Mouse (Mus musculus): ENCODE measurements around the gene Gm38431.

Gm38431 gene

GRCm38 (mm10) chr9:21132102-21132775 is 40.4 kb upstream of the Gm38431 start:
- Histone ChIP-seq H3K4me3 (replicated peaks; ENCODE audit: low read length) (0 out of 2 replicates have a peak overlapping the region, but pooled peaks have one; percentile 88), H3K4me1 (replicated peaks; ENCODE audit: low read depth, low read length) (peaks cover 49% of the 10 kb centered on the region), H3K9me3 (ENCODE audit: low read length) (no peaks in the 10 kb centered on the region), H3K27me3 (ENCODE audit: insufficient read depth, low read length) (no peaks in the 10 kb centered on the region), H3K36me3 (ENCODE audit: insufficient read depth, low read length) (peaks cover 29% of the 10 kb centered on the region)
- no peak for TF ChIP-seq CTCF (conservative IDR thresholded peaks at IDR 0.05; ENCODE audit: low read length)
- no peak for TF ChIP-seq POU5F1 (IDR thresholded peaks at IDR 0.05; ENCODE audit: borderline replicate concordance, low read length)
- TF ChIP-seq NANOG (IDR thresholded peaks at IDR 0.05; ENCODE audit: borderline replicate concordance, low read length), result no peak

DNA sequence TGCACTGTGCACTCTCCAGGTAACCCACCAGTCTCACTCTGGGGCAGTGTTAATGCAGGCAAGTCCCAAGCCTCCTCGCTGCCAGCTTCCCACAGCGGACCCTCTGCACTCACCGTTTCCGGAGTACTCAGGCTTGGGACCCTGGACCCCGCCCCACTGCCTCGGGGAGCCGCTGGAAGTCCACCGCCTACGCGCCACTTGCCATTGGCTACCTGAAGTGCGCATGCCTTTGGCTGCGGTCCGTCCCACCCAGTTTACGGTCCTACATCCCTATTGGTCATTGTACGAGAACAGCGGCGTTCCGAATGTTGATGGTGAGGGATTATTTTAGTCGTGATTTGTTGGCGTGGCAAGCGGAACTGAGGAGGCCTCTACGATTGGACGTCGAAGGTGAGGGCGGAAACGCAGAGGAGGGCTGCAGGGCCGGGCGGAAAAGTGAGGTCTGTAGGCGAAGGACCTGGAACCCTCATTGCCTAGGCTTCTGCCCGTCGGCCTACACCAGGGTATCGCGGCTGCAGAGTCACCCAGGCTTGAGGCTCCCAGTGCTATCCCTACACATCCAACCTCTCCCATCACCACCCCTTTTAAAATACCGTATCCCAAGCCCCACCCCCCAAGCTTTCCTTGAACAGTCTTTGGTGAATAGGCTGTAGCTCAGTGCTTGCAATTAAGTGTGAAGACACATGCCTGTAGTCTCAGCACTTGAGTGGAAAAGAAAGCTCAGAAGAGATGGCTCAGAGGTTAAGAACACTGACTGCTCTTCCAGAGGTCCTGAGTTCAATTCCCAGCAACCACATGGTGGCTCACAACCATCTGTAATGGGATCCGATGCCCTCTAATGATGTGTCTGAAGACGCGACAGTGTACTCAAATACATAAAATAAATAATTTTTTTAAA is 39.5 kb upstream of the Gm38431 start, which contains the start of gene Tyk2:
Gene Tyk2 (minus strand): TSS at position 185 of the 898 bp plus-strand sequence.
- TF ChIP-seq NANOG (IDR thresholded peaks at IDR 0.05; ENCODE audit: borderline replicate concordance, low read length) (no peak; the same call in 1 of the 2 replicates), CTCF (conservative IDR thresholded peaks at IDR 0.05; ENCODE audit: low read length) (no peak), POU5F1 (IDR thresholded peaks at IDR 0.05; ENCODE audit: borderline replicate concordance, low read length) (no peak)
- Histone ChIP-seq H3K27me3 (ENCODE audit: insufficient read depth, low read length) (no peaks in the 10 kb centered on the region), H3K4me1 (replicated peaks; ENCODE audit: low read depth, low read length) (peaks cover 50% of the 10 kb centered on the region), H3K9me3 (ENCODE audit: low read length) (no peaks in the 10 kb centered on the region), H3K36me3 (ENCODE audit: insufficient read depth, low read length) (peaks cover 31% of the 10 kb centered on the region), H3K4me3 (replicated peaks; ENCODE audit: low read length) (peak within 1 kb of the TSS; percentile 88)

DNA sequence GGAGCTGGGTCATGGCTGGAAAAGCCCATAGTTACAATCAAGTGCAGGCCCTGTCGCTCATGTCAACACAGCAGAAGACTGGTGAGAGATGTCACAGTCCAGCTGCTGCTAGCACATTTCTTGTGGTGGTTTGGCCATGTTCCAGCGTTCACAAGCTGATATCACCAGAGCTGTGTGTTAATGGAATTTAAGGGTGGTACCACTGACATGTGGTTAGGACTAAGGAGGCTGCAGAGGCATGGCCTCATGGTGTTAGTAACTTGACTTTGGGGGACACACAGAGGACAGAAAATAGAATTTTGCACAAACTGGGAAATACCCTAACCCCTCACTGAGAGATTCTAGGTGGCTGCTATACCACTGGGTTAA is 34.4 kb upstream of the Gm38431 start:
- Histone ChIP-seq H3K4me3 (replicated peaks; ENCODE audit: low read length) (no peak overlapping the region), H3K4me1 (replicated peaks; ENCODE audit: low read depth, low read length) (peaks cover 39% of the 10 kb centered on the region), H3K36me3 (ENCODE audit: insufficient read depth, low read length) (peaks cover 47% of the 10 kb centered on the region), H3K9me3 (ENCODE audit: low read length) (no peaks in the 10 kb centered on the region), H3K27me3 (ENCODE audit: insufficient read depth, low read length) (no peaks in the 10 kb centered on the region)
- no peak for TF ChIP-seq CTCF (conservative IDR thresholded peaks at IDR 0.05; ENCODE audit: low read length)
- no peak for TF ChIP-seq NANOG (IDR thresholded peaks at IDR 0.05; ENCODE audit: borderline replicate concordance, low read length)
- no peak for TF ChIP-seq POU5F1 (IDR thresholded peaks at IDR 0.05; ENCODE audit: borderline replicate concordance, low read length)

DNA sequence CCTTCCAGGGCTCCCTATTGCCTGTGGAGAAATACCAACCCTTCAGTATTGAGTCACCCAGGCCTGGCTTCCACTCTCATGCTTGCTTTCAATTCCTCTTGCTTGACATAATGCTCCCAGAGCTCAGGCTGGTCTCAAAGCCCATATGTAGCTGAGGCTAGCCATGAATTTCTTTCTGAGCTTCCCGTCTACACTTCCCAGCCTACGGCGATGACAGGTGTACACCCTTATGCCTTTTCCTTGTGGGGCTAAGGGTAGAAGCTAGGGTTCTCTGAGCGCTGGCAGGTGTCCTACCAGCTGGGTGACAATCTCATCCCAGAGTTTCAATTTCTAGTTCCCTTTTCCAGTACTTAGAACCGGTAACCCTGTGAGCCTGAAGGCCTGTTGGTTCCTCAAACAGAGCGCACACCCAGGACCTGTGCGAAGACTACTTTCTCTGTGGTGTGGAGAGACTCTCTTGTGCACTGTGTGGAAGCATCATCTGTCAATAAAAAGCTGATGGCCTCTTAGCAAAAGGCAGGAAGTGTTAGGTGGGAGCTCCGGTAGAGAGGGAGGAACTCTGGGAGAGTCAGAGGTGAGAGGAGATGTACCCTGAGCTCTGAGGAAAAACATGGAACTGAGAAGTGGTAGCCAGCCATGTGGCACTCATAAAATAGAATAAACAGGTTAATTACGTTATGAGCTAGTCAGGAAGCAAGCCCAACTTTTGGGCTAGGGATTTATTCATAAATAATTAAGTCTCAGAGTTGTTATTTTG is 33.9 kb upstream of the Gm38431 start:
- Histone ChIP-seq H3K9me3 (ENCODE audit: low read length) (no peaks in the 10 kb centered on the region), H3K27me3 (ENCODE audit: insufficient read depth, low read length) (no peaks in the 10 kb centered on the region), H3K36me3 (ENCODE audit: insufficient read depth, low read length) (peaks cover 47% of the 10 kb centered on the region), H3K4me3 (replicated peaks; ENCODE audit: low read length) (no peak overlapping the region), H3K4me1 (replicated peaks; ENCODE audit: low read depth, low read length) (peaks cover 44% of the 10 kb centered on the region)
- TF ChIP-seq POU5F1 (IDR thresholded peaks at IDR 0.05; ENCODE audit: borderline replicate concordance, low read length) (no peak), CTCF (conservative IDR thresholded peaks at IDR 0.05; ENCODE audit: low read length) (no peak), NANOG (IDR thresholded peaks at IDR 0.05; ENCODE audit: borderline replicate concordance, low read length) (no peak)

DNA sequence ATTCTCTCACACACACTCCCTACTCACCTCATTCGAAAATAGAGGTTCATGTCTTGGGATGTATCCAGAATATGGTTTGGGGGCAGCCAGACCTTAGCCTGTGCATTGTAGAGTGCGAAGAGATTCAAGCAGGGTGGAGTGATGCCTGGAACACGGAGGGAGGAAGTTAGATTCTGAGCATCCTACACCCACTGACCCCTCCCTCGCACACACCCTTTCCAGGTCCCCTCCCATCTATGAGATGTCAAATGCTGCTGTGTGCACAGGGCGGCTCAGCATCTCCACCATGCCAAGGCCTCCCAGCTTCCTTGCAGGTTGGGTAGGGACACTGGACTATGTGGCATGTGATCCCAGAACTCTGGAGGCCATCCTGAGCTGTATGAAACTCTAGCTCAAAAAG is 33.0 kb upstream of the Gm38431 start:
- Histone ChIP-seq H3K4me1 (replicated peaks; ENCODE audit: low read depth, low read length) (peaks cover 42% of the 10 kb centered on the region), H3K27me3 (ENCODE audit: insufficient read depth, low read length) (no peaks in the 10 kb centered on the region), H3K4me3 (replicated peaks; ENCODE audit: low read length) (no peak overlapping the region), H3K9me3 (ENCODE audit: low read length) (no peaks in the 10 kb centered on the region), H3K36me3 (ENCODE audit: insufficient read depth, low read length) (peaks cover 55% of the 10 kb centered on the region)
- no peak for TF ChIP-seq POU5F1 (IDR thresholded peaks at IDR 0.05; ENCODE audit: borderline replicate concordance, low read length)
- TF ChIP-seq CTCF (conservative IDR thresholded peaks at IDR 0.05; ENCODE audit: low read length), result no peak
- TF ChIP-seq NANOG (IDR thresholded peaks at IDR 0.05; ENCODE audit: borderline replicate concordance, low read length), result no peak

DNA sequence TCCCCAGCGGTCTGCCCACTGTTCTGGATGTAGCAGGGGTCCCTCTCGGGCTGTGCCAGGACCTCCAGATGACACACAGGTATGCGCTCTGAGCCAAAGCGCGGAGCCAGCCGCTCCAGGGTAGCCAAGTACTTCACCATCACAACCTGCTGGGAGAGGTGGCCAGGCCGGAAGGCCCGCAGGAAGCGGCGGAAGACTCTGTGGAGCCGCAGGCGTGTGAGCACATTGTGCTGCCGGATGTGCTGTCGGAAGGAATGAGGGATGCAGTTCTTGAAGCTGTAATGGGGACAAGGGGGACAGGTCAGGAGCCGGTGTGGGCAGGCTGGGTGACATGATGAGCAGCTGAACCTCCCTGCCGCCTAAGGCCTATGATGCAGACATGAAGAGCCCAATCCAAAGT is 29.7 kb upstream of the Gm38431 start:
- no peaks in the 10 kb centered on the region for H3K27me3 ChIP-seq (ENCODE audit: insufficient read depth, low read length)
- no peak for TF ChIP-seq POU5F1 (IDR thresholded peaks at IDR 0.05; ENCODE audit: borderline replicate concordance, low read length)
- TF ChIP-seq NANOG (IDR thresholded peaks at IDR 0.05; ENCODE audit: borderline replicate concordance, low read length), result no peak
- TF ChIP-seq CTCF (conservative IDR thresholded peaks at IDR 0.05; ENCODE audit: low read length), result no peak
- no peaks in the 10 kb centered on the region for H3K9me3 ChIP-seq (ENCODE audit: low read length)
- H3K4me1 ChIP-seq (replicated peaks; ENCODE audit: low read depth, low read length), result peaks cover 38% of the 10 kb centered on the region
- H3K4me3 ChIP-seq (replicated peaks; ENCODE audit: low read length), result peak overlapping the region; percentile 77
- peaks cover 45% of the 10 kb centered on the region for H3K36me3 ChIP-seq (ENCODE audit: insufficient read depth, low read length)

DNA sequence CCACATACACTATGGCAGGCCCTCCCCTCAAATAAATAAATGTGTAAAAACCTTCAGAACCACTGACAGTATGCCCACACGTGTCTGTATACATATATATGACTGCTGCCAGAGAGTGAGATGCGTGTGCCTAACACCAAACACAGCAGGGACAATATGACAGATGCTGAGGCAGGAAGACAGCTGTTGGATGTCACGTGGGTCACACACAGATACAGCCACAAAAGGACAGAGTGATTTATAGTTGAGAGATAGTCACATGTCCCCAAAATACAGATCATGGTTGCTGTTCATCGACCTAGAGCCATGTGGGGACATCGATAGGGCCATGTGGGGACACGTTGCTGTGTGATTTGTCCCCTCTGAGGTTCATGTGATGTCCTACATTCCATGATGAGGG is 25.3 kb upstream of the Gm38431 start:
- no peak overlapping the region for H3K4me3 ChIP-seq (replicated peaks; ENCODE audit: low read length)
- TF ChIP-seq POU5F1 (IDR thresholded peaks at IDR 0.05; ENCODE audit: borderline replicate concordance, low read length), result no peak
- TF ChIP-seq CTCF (conservative IDR thresholded peaks at IDR 0.05; ENCODE audit: low read length), result no peak
- TF ChIP-seq NANOG (IDR thresholded peaks at IDR 0.05; ENCODE audit: borderline replicate concordance, low read length), result no peak
- no peaks in the 10 kb centered on the region for H3K27me3 ChIP-seq (ENCODE audit: insufficient read depth, low read length)

GRCm38 (mm10) chr9:21115105-21115504 is 23.3 kb upstream of the Gm38431 start:
- Histone ChIP-seq H3K4me1 (replicated peaks; ENCODE audit: low read depth, low read length) (peaks cover 37% of the 10 kb centered on the region), H3K36me3 (ENCODE audit: insufficient read depth, low read length) (peaks cover 52% of the 10 kb centered on the region), H3K4me3 (replicated peaks; ENCODE audit: low read length) (no peak overlapping the region), H3K9me3 (ENCODE audit: low read length) (no peaks in the 10 kb centered on the region), H3K27me3 (ENCODE audit: insufficient read depth, low read length) (no peaks in the 10 kb centered on the region)
- TF ChIP-seq CTCF (conservative IDR thresholded peaks at IDR 0.05; ENCODE audit: low read length), result no peak
- no peak for TF ChIP-seq NANOG (IDR thresholded peaks at IDR 0.05; ENCODE audit: borderline replicate concordance, low read length)

More for the DNA sequence above, 25.3 kb upstream of the Gm38431 start:
- Histone ChIP-seq H3K4me1 (replicated peaks; ENCODE audit: low read depth, low read length) (peaks cover 39% of the 10 kb centered on the region), H3K36me3 (ENCODE audit: insufficient read depth, low read length) (peaks cover 49% of the 10 kb centered on the region), H3K9me3 (ENCODE audit: low read length) (no peaks in the 10 kb centered on the region)

Data from E14TG2a.4 (cell line).